Mouse (Mus musculus) hindbrain, embryonic 16.5 days (tissue): ENCODE results near the gene Anks4b. TPM values are rescaled to one million over a fixed set of nuclear protein-coding genes. Genes with fewer than 3 reads are reported as not detected.
A peak's percentile ranks its signal among the peaks of the same experiment; 100 is the strongest.

Experiments used
- ATAC-seq: fragments of 200-750 bp; cut with Nextera tagmentation; 2 replicates; pipeline ENCODE4 v1.8.0; 2017; ENCODE audit warnings: moderate TSS enrichment, moderate library complexity
- H3K27ac ChIP-seq: fragments of 300-500 bp; sonication (generic); 2 replicates; pipeline ENCODE4 v1.5.1; 2014; ENCODE audit warnings: low read depth, mild to moderate bottlenecking, control low read depth, low read length, moderate library complexity
- H3K27me3 ChIP-seq: fragments of 300-500 bp; sonication (generic); replicated peaks from 2 replicates; pipeline ENCODE4 v1.6.1; 2014; ENCODE audit warnings: low read length; ENCODE audit not compliant: control insufficient read depth, insufficient read depth
- H3K36me3 ChIP-seq: fragments of 300-500 bp; sonication (generic); 2 replicates; pipeline ENCODE4 v1.6.1; 2014; ENCODE audit warnings: mild to moderate bottlenecking, low read length, moderate library complexity, mixed read lengths; ENCODE audit not compliant: control insufficient read depth, insufficient read depth
- H3K4me1 ChIP-seq: fragments of 300-500 bp; sonication (generic); 2 replicates; pipeline ENCODE4 v1.6.1; 2014; ENCODE audit warnings: low read depth, low read length; ENCODE audit not compliant: control insufficient read depth, insufficient read depth
- H3K4me2 ChIP-seq: fragments of 300-500 bp; sonication (generic); 2 replicates; pipeline ENCODE4 v1.6.1; 2014; ENCODE audit warnings: mild to moderate bottlenecking, low read length, control low read depth, moderate library complexity
- H3K4me3 ChIP-seq: fragments of 300-500 bp; sonication (generic); 2 replicates; pipeline ENCODE4 v1.5.1; 2014; ENCODE audit warnings: mild to moderate bottlenecking, low read length, control low read depth, moderate library complexity
- H3K9ac ChIP-seq: fragments of 300-500 bp; sonication (generic); 2 replicates; pipeline ENCODE4 v1.6.1; 2014; ENCODE audit warnings: low read depth, mild to moderate bottlenecking, control low read depth, low read length, moderate library complexity
- H3K9me3 ChIP-seq: fragments of 300-500 bp; sonication (generic); 2 replicates; pipeline ENCODE4 v1.6.1; 2014; ENCODE audit warnings: mild to moderate bottlenecking, low read length, moderate library complexity; ENCODE audit not compliant: control insufficient read depth
- WGBS: fragments of 180-500 bp; shearing (Covaris S2); extraction: QIAGEN DNeasy Blood & Tissue Kit; methylation state at CpG from one replicate; pipeline ENCODE4 v1.1.7; 2014; 5-methylcytosine and 5-hydroxymethylcytosine counted together
- polyA plus RNA-seq: library from polyadenylated mRNA; unstranded; fragments of >200 nt; fragmentation: Nextera tagmentation; extraction: Ambion mirVana; gene quantifications from 2 replicates; pipeline ENCODE4 v1.2.1, GENCODE M21; 2015

Gene Anks4b
- polyA plus RNA-seq, 1 experiment from 2014 or later: not detected

- WGBS: 14% methylated on average over 2 of the region's 2 CpGs
- no peak overlapping the region for H3K4me2 ChIP-seq
- no peaks in the 10 kb centered on the region for H3K9me3 ChIP-seq
- no peak overlapping the region for H3K27ac ChIP-seq
- ATAC-seq: no peak
- H3K36me3 ChIP-seq: no peaks in the 10 kb centered on the region
- H3K27me3 ChIP-seq: no peaks in the 10 kb centered on the region
- 0 out of 2 replicates have a peak, but pooled peaks cover 2% of the 10 kb centered on the region for H3K4me1 ChIP-seq
- H3K4me3 ChIP-seq: no peak overlapping the region
- H3K9ac ChIP-seq: no peak overlapping the region
Measured at GRCm38 (mm10) chr7:120156841-120157409, 16.7 kb upstream of the Anks4b start.

DNA sequence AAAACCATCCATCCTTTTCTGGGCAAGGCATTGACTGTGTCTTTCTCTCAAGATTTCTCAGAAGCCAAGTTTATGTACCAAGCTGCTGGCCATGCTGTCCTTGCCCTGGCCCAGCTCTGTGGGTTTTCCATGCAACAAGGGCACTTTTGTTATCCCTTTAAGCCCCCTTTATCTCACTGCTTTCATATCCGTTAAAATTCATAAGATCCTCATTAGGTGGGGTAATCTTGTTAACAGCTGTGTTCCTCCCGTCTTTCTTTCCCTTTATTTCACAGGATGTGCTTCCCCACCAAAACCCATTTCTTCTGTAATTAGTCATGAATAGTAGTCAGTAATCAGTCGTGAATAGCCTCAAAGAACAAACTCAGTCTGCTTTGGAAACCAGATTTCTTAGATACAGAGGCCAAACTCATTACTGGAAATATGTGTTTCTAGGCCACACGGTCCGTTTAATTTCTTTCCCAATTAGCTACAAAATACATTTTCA, 16.0 kb upstream of the Anks4b start:
- H3K4me1 ChIP-seq: 0 out of 2 replicates have a peak, but pooled peaks cover 2% of the 10 kb centered on the region
- no peak overlapping the region for H3K4me3 ChIP-seq
- no peak overlapping the region for H3K4me2 ChIP-seq
- no peak overlapping the region for H3K27ac ChIP-seq
- WGBS: 27% methylated on average over 5 of the region's 5 CpGs
- no peaks in the 10 kb centered on the region for H3K9me3 ChIP-seq
- no peaks in the 10 kb centered on the region for H3K27me3 ChIP-seq
- ATAC-seq: no peak
- no peak overlapping the region for H3K9ac ChIP-seq
- H3K36me3 ChIP-seq: no peaks in the 10 kb centered on the region

DNA sequence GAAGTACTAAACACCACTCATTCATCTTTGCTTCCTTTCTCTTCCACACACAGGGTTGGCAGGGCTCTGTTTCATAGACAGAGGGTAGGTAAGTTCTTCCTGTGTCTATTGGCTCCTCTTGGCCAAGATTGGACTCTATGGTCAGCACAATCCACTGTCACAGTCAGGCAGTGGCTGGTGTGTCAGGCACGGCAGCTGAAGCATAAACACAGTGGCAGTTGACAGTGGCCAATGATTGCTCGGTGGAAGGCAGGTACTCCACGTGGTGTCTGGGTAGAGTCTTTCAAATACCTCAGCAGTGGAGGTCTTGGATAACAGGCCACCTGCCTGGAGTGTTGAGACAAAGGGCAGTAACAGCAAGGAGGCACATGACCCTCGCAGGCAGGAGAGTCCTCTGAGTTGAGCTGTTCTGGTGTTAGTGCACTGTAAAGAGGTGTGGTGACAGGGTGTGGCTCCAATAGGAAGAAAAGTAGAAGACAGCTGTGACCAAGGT, 15.5 kb upstream of the Anks4b start:
- Histone ChIP-seq H3K4me2 (no peak overlapping the region), H3K36me3 (no peaks in the 10 kb centered on the region), H3K27me3 (no peaks in the 10 kb centered on the region), H3K4me3 (no peak overlapping the region), H3K4me1 (0 out of 2 replicates have a peak, but pooled peaks cover 2% of the 10 kb centered on the region), H3K27ac (no peak overlapping the region), H3K9me3 (no peaks in the 10 kb centered on the region), H3K9ac (no peak overlapping the region)
- 25% methylated on average over 4 of the region's 4 CpGs for WGBS
- 0 out of 2 replicates have a peak, but pooled peaks have one; percentile 27 for ATAC-seq

DNA sequence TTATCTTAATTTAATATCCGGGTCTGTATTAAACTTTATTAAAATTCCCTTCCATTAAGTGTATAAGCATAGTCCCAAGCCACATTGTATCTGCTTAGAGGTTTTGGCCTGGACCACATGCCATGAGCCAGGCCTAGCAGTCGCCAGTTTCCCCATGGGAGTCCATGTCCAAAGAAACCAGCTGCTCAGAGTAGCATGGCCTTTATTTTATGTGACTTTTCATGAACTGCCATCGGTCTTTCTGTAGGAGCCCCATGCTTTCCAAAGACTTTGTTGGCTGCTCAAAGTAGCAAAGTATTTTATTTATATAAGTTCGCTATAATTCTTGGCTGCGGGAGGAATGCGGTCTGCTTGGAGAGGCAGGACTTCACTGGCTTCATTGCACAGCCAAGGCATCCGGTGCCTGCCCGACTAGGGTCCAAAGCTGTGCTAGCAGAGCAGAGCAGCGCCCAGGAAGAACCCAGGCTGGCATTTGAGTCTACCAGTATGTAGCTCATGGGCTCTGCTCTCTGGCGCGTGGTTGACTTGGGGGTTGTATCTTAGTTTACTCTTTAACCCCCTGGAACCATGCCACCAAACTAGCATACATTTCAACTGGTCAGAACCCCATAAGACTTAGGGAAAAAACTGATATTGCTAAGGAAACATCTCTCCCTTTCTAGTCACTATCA, 9.9 kb upstream of the Anks4b start:
- H3K27ac ChIP-seq: no peak overlapping the region
- H3K4me3 ChIP-seq: no peak overlapping the region
- H3K36me3 ChIP-seq: no peaks in the 10 kb centered on the region
- H3K9me3 ChIP-seq: no peaks in the 10 kb centered on the region
- ATAC-seq: no peak
- no peaks in the 10 kb centered on the region for H3K4me1 ChIP-seq
- no peak overlapping the region for H3K9ac ChIP-seq
- H3K4me2 ChIP-seq: no peak overlapping the region
- WGBS: 87% methylated on average over 11 of the region's 11 CpGs
- H3K27me3 ChIP-seq: no peaks in the 10 kb centered on the region

- H3K36me3 ChIP-seq: no peaks in the 10 kb centered on the region
- H3K4me3 ChIP-seq: no peak overlapping the region
- no peaks in the 10 kb centered on the region for H3K4me1 ChIP-seq
- no peak overlapping the region for H3K27ac ChIP-seq
- H3K27me3 ChIP-seq: no peaks in the 10 kb centered on the region
- WGBS: 87% methylated on average over 1 of the region's 1 CpGs
- ATAC-seq: no peak
- no peaks in the 10 kb centered on the region for H3K9me3 ChIP-seq
- H3K9ac ChIP-seq: no peak overlapping the region
- H3K4me2 ChIP-seq: no peak overlapping the region
Measured at GRCm38 (mm10) chr7:120172188-120172700, 1.4 kb upstream of the Anks4b start.

DNA sequence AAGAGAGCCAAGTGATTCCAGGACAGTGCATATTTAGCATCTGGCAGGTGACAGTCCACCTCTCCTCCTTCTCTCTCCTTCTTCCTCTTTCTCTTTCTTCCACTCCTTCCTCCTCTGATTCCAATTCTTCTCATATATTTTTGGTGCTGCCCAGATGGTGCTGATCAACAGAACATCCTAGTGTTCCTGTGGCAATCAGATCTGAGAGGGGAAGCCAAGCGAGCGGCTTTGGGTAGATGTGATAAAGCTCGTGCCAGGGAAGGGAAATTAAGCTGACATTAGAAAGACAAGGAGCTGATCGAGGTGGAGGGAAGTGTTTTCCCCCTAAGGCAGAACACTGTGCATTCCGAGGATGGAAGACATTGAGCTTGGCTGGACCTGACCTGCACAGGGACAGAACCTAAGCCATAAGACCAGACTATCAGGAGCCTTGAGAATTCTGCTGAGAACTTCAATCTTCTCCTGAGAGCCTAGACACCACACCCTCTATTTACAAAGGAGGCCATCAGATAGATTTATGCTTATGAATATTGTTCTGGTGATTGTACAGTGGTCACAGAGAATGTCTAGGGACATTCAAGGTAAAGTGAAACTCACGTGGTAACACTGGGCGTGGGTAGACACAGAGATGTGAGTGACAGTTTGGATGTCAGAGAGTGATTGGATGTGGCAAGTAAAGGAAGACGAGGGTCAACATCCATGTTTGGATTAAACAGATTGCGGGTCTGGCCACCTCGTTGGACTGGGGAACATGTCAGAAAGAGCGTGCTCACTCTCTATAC, 1.3 kb downstream of the Anks4b start:
- Histone ChIP-seq H3K4me1 (no peaks in the 10 kb centered on the region), H3K27me3 (no peaks in the 10 kb centered on the region)
- WGBS: 89% methylated on average over 11 of the region's 11 CpGs

DNA sequence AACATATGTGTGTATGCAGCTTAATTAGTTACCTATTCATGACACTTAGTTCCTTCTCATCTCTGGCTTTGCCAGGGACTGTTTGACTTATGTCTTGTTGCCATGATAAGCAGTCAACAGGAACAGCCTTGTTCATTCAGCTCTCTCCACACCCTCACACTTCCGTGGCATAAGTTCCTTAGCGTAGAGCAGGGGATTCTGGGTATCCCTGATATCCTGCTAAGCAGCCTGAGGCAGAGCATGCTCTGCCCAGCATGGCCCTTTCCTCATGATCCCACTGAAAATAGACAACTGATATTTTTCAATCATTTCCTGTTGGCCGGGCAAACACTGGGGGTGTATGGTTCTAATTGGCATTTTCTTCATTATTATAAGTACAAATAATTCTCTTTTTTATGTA, 4.0 kb downstream of the Anks4b start:
- 80% methylated on average over 3 of the region's 3 CpGs for WGBS
- Histone ChIP-seq H3K4me2 (no peak overlapping the region), H3K9me3 (no peaks in the 10 kb centered on the region), H3K27me3 (no peaks in the 10 kb centered on the region), H3K27ac (no peak overlapping the region), H3K4me1 (no peaks in the 10 kb centered on the region), H3K4me3 (no peak overlapping the region), H3K9ac (no peak overlapping the region), H3K36me3 (no peaks in the 10 kb centered on the region)
- no peak for ATAC-seq

More for the DNA sequence above, 1.3 kb downstream of the Anks4b start:
- Histone ChIP-seq H3K36me3 (no peaks in the 10 kb centered on the region), H3K9ac (no peak overlapping the region), H3K9me3 (no peaks in the 10 kb centered on the region), H3K4me2 (no peak overlapping the region), H3K27ac (no peak overlapping the region), H3K4me3 (no peak overlapping the region)
- ATAC-seq: no peak

GRCm38 (mm10) chr7:120178935-120179334, 5.3 kb downstream of the Anks4b start:
- Histone ChIP-seq H3K9ac (no peak overlapping the region), H3K27ac (no peak overlapping the region), H3K36me3 (no peaks in the 10 kb centered on the region), H3K4me1 (no peaks in the 10 kb centered on the region), H3K4me3 (no peak overlapping the region), H3K4me2 (no peak overlapping the region), H3K9me3 (no peaks in the 10 kb centered on the region), H3K27me3 (no peaks in the 10 kb centered on the region)
- 35% methylated on average over 2 of the region's 2 CpGs for WGBS
- no peak for ATAC-seq

GRCm38 (mm10) chr7:120180547-120180946, 6.9 kb downstream of the Anks4b start:
- ATAC-seq: no peak
- WGBS: 83% methylated on average over 5 of the region's 5 CpGs
- H3K4me1 ChIP-seq: no peaks in the 10 kb centered on the region
- H3K4me3 ChIP-seq: no peak overlapping the region
- no peaks in the 10 kb centered on the region for H3K9me3 ChIP-seq
- no peaks in the 10 kb centered on the region for H3K36me3 ChIP-seq
- H3K27me3 ChIP-seq: no peaks in the 10 kb centered on the region
- no peak overlapping the region for H3K27ac ChIP-seq
- H3K4me2 ChIP-seq: no peak overlapping the region
- H3K9ac ChIP-seq: no peak overlapping the region
